In the genomic region with DNA sequence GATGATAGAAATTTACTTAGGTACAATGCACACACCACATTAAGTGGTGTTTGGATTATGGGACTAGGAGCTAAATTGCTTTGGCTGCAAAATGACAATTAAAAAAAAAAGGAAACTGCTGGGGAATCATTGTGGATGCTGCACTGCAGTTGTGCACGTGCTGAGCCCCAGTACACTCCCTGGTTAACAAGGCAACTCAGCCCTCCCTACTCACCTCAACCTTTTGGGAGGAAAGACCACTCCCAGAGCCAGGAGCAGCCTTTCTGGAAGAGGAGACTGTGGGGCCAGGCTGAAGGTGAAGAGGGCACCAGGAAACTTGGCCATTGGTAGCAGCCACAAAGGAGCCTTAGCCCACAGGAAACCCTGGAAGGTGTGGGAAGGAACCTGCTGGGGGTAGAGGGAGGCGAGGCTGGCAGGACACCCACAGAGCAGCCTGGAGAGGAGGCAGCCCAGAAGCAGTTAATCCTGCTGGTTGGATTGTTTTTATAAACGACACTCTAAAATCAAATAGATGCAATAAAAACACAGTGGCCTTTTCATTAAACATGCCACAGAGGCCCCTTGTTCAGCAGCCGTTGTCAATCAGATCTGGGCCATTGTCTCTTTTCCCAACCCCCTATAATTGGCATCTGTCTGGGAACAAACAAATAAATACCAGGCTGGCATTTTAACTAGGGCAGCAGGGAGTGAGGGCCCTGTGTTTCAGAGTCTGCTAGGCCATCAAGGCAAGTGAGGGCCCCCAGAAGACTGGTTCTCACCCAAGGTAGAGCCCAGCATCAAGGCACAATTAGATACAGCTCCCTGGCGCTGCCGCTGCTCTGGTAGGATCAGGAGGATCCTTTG, we compare ENCODE assay signal across 11 mouse cellular contexts.
DNase-seq lines count a peak whose midpoint lies in the region; ATAC-seq lines count a peak whose summit lies in the region.
"Had no signal": no experiment of that assay in that cellular context is flagged by ENCODE, and none has a peak within 500 bp of the region (broad histone marks: within the 10 kb centered on the region; RNA-seq: fewer than 3 reads in every experiment).

No protein-coding gene starts in this region.

- no peak overlapping the region for H3K4me2 ChIP-seq in embryonic facial prominence, embryonic 11.5 days (ENCODE audit: low read depth, low read length)
- H3K4me2 ChIP-seq in hindbrain, embryonic 15.5 days, result no peak overlapping the region
- no peak overlapping the region for H3K4me2 ChIP-seq in midbrain, embryonic 16.5 days (ENCODE audit: low read length)

- H3K4me3 ChIP-seq in embryonic facial prominence, embryonic 11.5 days (ENCODE audit: low read depth, low read length), result no peak overlapping the region
- no peak overlapping the region for H3K4me3 ChIP-seq in hindbrain, embryonic 15.5 days
- H3K4me3 ChIP-seq in midbrain, embryonic 16.5 days (ENCODE audit: low read depth, low read length), result no peak overlapping the region
- H3K4me3 ChIP-seq: left cerebral cortex, adult 2 months had no signal

- 0 out of 2 replicates have a peak, but pooled peaks have one; percentile 32 for ATAC-seq in embryonic facial prominence, embryonic 11.5 days (replicated peaks; ENCODE audit: insufficient number of reproducible peaks, low FRiP score, low TSS enrichment, low read depth)
- ATAC-seq in hindbrain, embryonic 15.5 days (ENCODE audit: low FRiP score, low read depth), result peak; percentile 43; the same call in 1 of the 2 replicates
- ATAC-seq in midbrain, embryonic 16.5 days, result peak; percentile 54
- no peak for ATAC-seq in CD4-positive, CD25-positive, alpha-beta regulatory T cell, adult 4 months
- ATAC-seq: Patski had no signal

- no peaks in the 10 kb centered on the region for H3K36me3 ChIP-seq in embryonic facial prominence, embryonic 11.5 days (replicated peaks; ENCODE audit: control insufficient read depth, insufficient read depth, low read depth, low read length)
- H3K36me3 ChIP-seq in hindbrain, embryonic 15.5 days, result no peaks in the 10 kb centered on the region
- H3K36me3 ChIP-seq in midbrain, embryonic 16.5 days (ENCODE audit: control insufficient read depth, insufficient read depth, low read length), result no peaks in the 10 kb centered on the region

- no peaks in the 10 kb centered on the region for H3K27me3 ChIP-seq in embryonic facial prominence, embryonic 11.5 days (ENCODE audit: control insufficient read depth, insufficient read depth, low read length)
- no peaks in the 10 kb centered on the region for H3K27me3 ChIP-seq in hindbrain, embryonic 15.5 days
- H3K27me3 ChIP-seq in midbrain, embryonic 16.5 days (ENCODE audit: control insufficient read depth, insufficient read depth, low read depth, low read length), result no peaks in the 10 kb centered on the region
- H3K27me3 ChIP-seq: Patski had no signal

- H3K27ac ChIP-seq in embryonic facial prominence, embryonic 11.5 days (replicated peaks; ENCODE audit: low read depth, low read length), result no peak overlapping the region
- peak overlapping the region; percentile 49; the same call in 1 of the 2 replicates for H3K27ac ChIP-seq in hindbrain, embryonic 15.5 days (replicated peaks)
- peak overlapping the region; percentile 50 for H3K27ac ChIP-seq in midbrain, embryonic 16.5 days (ENCODE audit: low read length)
- H3K27ac ChIP-seq: left cerebral cortex, adult 2 months had no signal

- no peaks in the 10 kb centered on the region for H3K4me1 ChIP-seq in embryonic facial prominence, embryonic 11.5 days (ENCODE audit: control insufficient read depth, insufficient read depth, low read length)
- H3K4me1 ChIP-seq in hindbrain, embryonic 15.5 days (replicated peaks), result peaks cover 12% of the 10 kb centered on the region
- peaks cover 7% of the 10 kb centered on the region for H3K4me1 ChIP-seq in midbrain, embryonic 16.5 days (ENCODE audit: control insufficient read depth, insufficient read depth, low read length)

- no peaks in the 10 kb centered on the region for H3K9me3 ChIP-seq in embryonic facial prominence, embryonic 11.5 days (replicated peaks; ENCODE audit: control insufficient read depth, low read length)
- no peaks in the 10 kb centered on the region for H3K9me3 ChIP-seq in hindbrain, embryonic 15.5 days
- H3K9me3 ChIP-seq in midbrain, embryonic 16.5 days (replicated peaks; ENCODE audit: control insufficient read depth, low read length, poor library complexity, severe bottlenecking), result no peaks in the 10 kb centered on the region

- no peak overlapping the region for H3K9ac ChIP-seq in embryonic facial prominence, embryonic 11.5 days (replicated peaks; ENCODE audit: low read length)
- no peak overlapping the region for H3K9ac ChIP-seq in hindbrain, embryonic 15.5 days
- H3K9ac ChIP-seq in midbrain, embryonic 16.5 days (ENCODE audit: low read depth, low read length), result no peak overlapping the region

- WGBS in embryonic facial prominence, embryonic 11.5 days, result 11% methylated on average over 6 of the region's 6 CpGs
- 12% methylated on average over 6 of the region's 6 CpGs for WGBS in hindbrain, embryonic 15.5 days
- WGBS in midbrain, embryonic 16.5 days, result 10% methylated on average over 6 of the region's 6 CpGs

- peak; percentile 37 for DNase-seq in embryo, embryonic 11 days
- no peak for DNase-seq in embryo, embryonic 10 days (ENCODE audit: low spot score)
- DNase-seq in embryonic facial prominence, embryonic 11.5 days (ENCODE audit: low spot score), result no peak
- no peak for DNase-seq in B cell, adult 2 months
- no peak for DNase-seq in heart, postnatal 36 days
- DNase-seq: lung, postnatal 36 days had no signal

- intact Hi-C loops in heart, postnatal 36 days (cut with DNase I), result no loop called here
